Mouse (Mus musculus) gastrocnemius, postnatal 25 days (tissue): ENCODE measurements around the gene Hoxb5. TPM values are rescaled to one million over a fixed set of nuclear protein-coding genes. Genes with fewer than 3 reads are reported as not detected.

Source experiments
- DNase-seq: peaks from one replicate; pipeline ENCODE4 v3.0.0; 2022
- microRNA-seq, 2 experiments: library from miRNA; unstranded; fragments of <30 nt; microRNA quantifications; one replicate each; pipeline ENCODE4 v1.2.0; 2021; ENCODE audit warnings: borderline replicate concordance in 2 of 2
- total RNA-seq, 2 experiments: library from RNA; stranded (reverse); gene quantifications; 1 replicate in 1 of 2; 2 replicates in 1 of 2; pipeline ENCODE4 v1.2.3; 2021

Gene Hoxb5
- total RNA-seq, 2 experiments from 2014 or later = 0.38 to 0.64 TPM

DNA sequence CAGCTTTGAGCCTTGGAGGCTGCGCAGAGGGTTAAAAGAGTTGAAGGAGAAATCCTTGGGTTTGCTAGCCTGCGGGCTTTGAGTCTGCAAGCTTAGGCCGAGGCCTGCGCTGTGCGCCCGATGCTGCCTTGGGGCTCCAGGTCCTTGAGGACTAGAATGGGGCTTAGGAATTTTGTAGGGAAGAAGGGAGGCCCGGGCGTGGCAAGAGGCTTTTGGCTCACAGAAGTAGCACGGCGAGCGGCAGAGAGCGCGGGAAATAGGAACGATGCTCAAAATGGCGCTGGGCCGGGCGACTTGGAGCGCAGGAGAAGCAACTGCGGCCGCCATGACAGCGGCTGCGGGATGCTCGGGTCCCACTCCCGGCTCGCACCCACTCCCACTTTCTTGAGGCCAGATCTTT, 51.2 kb downstream of the Hoxb5 start:
- DNase-seq = peak; percentile 4

DNA sequence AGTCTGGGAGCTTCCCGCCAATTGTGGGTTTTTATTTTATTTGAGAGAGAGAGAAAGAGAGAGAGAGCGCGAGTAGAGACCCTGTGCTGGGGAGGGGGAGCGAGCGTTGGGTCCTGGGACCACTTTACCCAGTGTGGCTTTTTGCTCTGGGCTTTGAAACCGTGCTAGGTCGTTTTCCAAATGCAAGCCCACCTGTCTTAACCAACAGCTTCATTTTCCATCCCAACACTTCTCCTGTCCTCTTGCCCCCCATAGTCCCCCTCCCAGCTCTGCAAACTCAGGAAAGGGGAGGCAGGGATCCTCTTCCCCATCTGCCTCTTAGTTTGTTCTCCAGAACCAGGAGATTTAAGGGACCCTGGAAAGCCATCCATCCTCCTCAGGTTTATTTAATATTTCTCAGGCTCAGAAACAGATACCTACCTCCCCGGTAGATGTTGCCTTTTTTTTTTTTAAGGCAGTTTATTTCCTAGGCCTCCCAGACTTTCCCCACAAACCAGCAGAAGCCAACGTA, 51.7 kb downstream of the Hoxb5 start:
- no peak for DNase-seq

Small RNA genes lying within 50 kb of the gene (microRNA-seq; reads per million reads assigned to microRNA genes)
- gene Mir10a = 5,674 to 7,325 reads per million in 2 experiments
- 5.0 to 12.5 reads per million in 2 experiments for gene Mir196a-1

Other genes starting within 250 kb of the Hoxb5 start
- 10 to 100 TPM; 15.0 to 15.6 TPM for gene Ube2z, start 237.9 kb upstream of the Hoxb5 start, total RNA-seq
- gene Atp5g1, start 227.7 kb upstream of the Hoxb5 start, total RNA-seq = 1,000 to 10,000 TPM; 1,455 to 1,686 TPM
- gene Calcoco2, start 191.4 kb upstream of the Hoxb5 start, total RNA-seq = not detected
- not detected for gene Ttll6, start 169.6 kb upstream of the Hoxb5 start, total RNA-seq
- gene Hoxb13, start 109.0 kb upstream of the Hoxb5 start, total RNA-seq = not detected
- under 1 TPM; 0.15 to 0.19 TPM for gene Hoxb9, start 31.9 kb upstream of the Hoxb5 start, total RNA-seq
- under 1 TPM; 0.28 to 0.46 TPM for gene Hoxb8, start 21.4 kb upstream of the Hoxb5 start, total RNA-seq
- gene Hoxb7, start 16.7 kb upstream of the Hoxb5 start, total RNA-seq = 1 to 10 TPM in 1 of 2 experiments, under 1 TPM in 1; 0.28 to 1.1 TPM
- gene Hoxb6, start 10.9 kb upstream of the Hoxb5 start, total RNA-seq = under 1 TPM; 0.31 to 0.62 TPM
- under 1 TPM; 0.24 to 0.38 TPM for gene Hoxb4, start 14.9 kb downstream of the Hoxb5 start, total RNA-seq
- under 1 TPM; 0.43 to 0.78 TPM for gene Hoxb3, start 20.0 kb downstream of the Hoxb5 start, total RNA-seq
- under 1 TPM; 0.15 to 0.24 TPM for gene Hoxb2, start 47.2 kb downstream of the Hoxb5 start, total RNA-seq
- gene Hoxb1, start 62.4 kb downstream of the Hoxb5 start, total RNA-seq = not detected
- gene Skap1, start 161.3 kb downstream of the Hoxb5 start, total RNA-seq = under 1 TPM in 1 of 2 experiments, not detected in 1; 0.24 TPM